Mouse (Mus musculus) megakaryocyte, embryonic 14.5 days (primary cell): Measurements from ENCODE around the gene Vgll1. TPM values are rescaled to one million over a fixed set of nuclear protein-coding genes. Genes with fewer than 3 reads are reported as not detected.

ENCODE experiments used
- H3K27me3 ChIP-seq: replicated peaks from 2 replicates; pipeline ENCODE3; 2012; ENCODE audit warnings: inconsistent platforms
- H3K36me3 ChIP-seq: replicated peaks from 2 replicates; pipeline ENCODE3; 2012; ENCODE audit warnings: low read length, inconsistent platforms, mixed read lengths
- H3K4me1 ChIP-seq: 2 replicates; pipeline ENCODE4 v1.6.1; 2012; ENCODE audit warnings: inconsistent platforms
- H3K4me3 ChIP-seq: replicated peaks from 2 replicates; pipeline ENCODE3; 2012; ENCODE audit warnings: moderate library complexity, mild to moderate bottlenecking, inconsistent platforms
- H3K9me3 ChIP-seq: 2 replicates; pipeline ENCODE4 v1.6.1; 2012; ENCODE audit warnings: inconsistent platforms
- FLI1 ChIP-seq: IDR thresholded peaks from 2 replicates; pipeline ENCODE4 v1.6.1; 2012; ENCODE audit warnings: low read length, inconsistent platforms, mixed read lengths
- GATA1 ChIP-seq: IDR thresholded peaks from 3 replicates; pipeline ENCODE4 v1.6.1; 2012; ENCODE audit warnings: mixed read lengths, low read length, inconsistent platforms, borderline replicate concordance
- polyA plus RNA-seq: library from polyadenylated mRNA; stranded (reverse); fragments of >175 nt; gene quantifications from 2 replicates; pipeline ENCODE4 v1.2.3, GENCODE M21; 2012; ENCODE audit warnings: low replicate concordance; ENCODE audit not compliant: insufficient read depth

Gene Vgll1
- polyA plus RNA-seq: not detected in 2 replicates

DNA sequence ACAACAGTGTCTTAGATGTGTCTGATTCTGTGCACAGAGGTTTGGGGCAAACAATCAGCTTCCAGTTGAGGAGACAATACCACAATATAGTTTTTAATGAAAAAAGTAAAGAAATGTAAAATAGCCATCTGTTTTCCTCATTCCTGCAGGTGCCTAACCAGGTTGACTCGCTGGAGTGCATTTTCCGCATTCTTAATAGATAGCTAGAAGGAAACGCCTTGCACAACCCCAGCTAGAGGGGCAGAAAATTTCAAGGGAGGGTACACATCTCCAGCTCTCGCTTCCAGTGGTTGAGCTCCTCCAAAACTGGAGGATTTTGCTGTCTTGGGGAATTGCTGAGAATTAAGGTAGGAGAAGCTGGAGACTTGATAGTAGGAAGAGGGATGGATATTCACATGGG lies at the start of gene Vgll1:
TSS of gene Vgll1 (plus strand) at position 301 of the 400 bp plus-strand sequence.
- Histone ChIP-seq H3K4me1 (no peaks in the 10 kb centered on the region), H3K4me3 (no peak within 1 kb of the TSS), H3K36me3 (no peaks in the 10 kb centered on the region), H3K27me3 (peaks cover 7% of the 10 kb centered on the region), H3K9me3 (no peaks in the 10 kb centered on the region)
- no peak for TF ChIP-seq FLI1
- no peak for TF ChIP-seq GATA1

- TF ChIP-seq GATA1 (no peak), FLI1 (no peak)
- Histone ChIP-seq H3K9me3 (no peaks in the 10 kb centered on the region), H3K4me3 (no peak within 1 kb of the TSS), H3K36me3 (no peaks in the 10 kb centered on the region), H3K27me3 (peaks cover 18% of the 10 kb centered on the region), H3K4me1 (no peaks in the 10 kb centered on the region)
These were observed 45.1 kb upstream of the Vgll1 start, which contains the start of gene Brs3 for GRCm38 (mm10) chrX:57042774-57043173. TSS of gene Brs3 (plus strand) at chrX:57043074.

- Histone ChIP-seq H3K27me3 (peaks cover 15% of the 10 kb centered on the region), H3K4me1 (no peaks in the 10 kb centered on the region), H3K4me3 (no peak overlapping the region), H3K9me3 (no peaks in the 10 kb centered on the region), H3K36me3 (no peaks in the 10 kb centered on the region)
- TF ChIP-seq GATA1: no peak
- TF ChIP-seq FLI1: no peak
These were observed 44.0 kb upstream of the Vgll1 start for GRCm38 (mm10) chrX:57043869-57044268.

DNA sequence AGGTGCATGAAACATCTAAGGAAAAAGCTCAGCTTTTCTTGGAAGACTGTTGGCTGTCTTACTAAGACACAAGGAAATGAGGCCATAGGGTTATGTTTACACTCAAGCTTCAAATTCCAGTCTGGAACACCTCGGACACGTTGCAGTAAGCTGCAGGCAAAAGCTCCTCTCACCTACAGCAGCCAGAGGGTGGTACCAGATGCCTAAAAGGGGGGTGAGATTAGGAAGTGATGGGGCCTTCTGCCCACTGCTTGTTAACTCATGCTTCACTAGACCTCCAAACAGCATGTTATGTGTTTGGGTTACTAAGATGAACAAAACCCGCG lies 35.1 kb upstream of the Vgll1 start:
- H3K4me1 ChIP-seq: no peaks in the 10 kb centered on the region; the same call in 1 of the 2 replicates
- peaks cover 2% of the 10 kb centered on the region for H3K27me3 ChIP-seq
- TF ChIP-seq GATA1 (no peak), FLI1 (no peak)
- H3K36me3 ChIP-seq: peaks cover 16% of the 10 kb centered on the region
- peaks cover 7% of the 10 kb centered on the region for H3K9me3 ChIP-seq
- peak overlapping the region; percentile 95 for H3K4me3 ChIP-seq

- peak within 1 kb of the TSS; percentile 95 for H3K4me3 ChIP-seq
- peaks cover 17% of the 10 kb centered on the region for H3K36me3 ChIP-seq
- TF ChIP-seq FLI1 (no peak), GATA1 (no peak)
- no peaks in the 10 kb centered on the region; the same call in 1 of the 2 replicates for H3K4me1 ChIP-seq
- no peaks in the 10 kb centered on the region for H3K27me3 ChIP-seq
- peaks cover 7% of the 10 kb centered on the region for H3K9me3 ChIP-seq
These were observed 34.5 kb upstream of the Vgll1 start, which contains the start of gene Htatsf1 for GRCm38 (mm10) chrX:57053174-57053992. TSS of gene Htatsf1 (plus strand) at chrX:57053583.

- Histone ChIP-seq H3K36me3 (peaks cover 17% of the 10 kb centered on the region), H3K4me1 (no peaks in the 10 kb centered on the region; the same call in 1 of the 2 replicates), H3K4me3 (peak overlapping the region; percentile 95), H3K27me3 (no peaks in the 10 kb centered on the region), H3K9me3 (peaks cover 7% of the 10 kb centered on the region)
- TF ChIP-seq FLI1: no peak
These were observed 33.9 kb upstream of the Vgll1 start for GRCm38 (mm10) chrX:57053993-57054385.

GRCm38 (mm10) chrX:57081496-57081895 lies 6.4 kb upstream of the Vgll1 start:
- H3K36me3 ChIP-seq: no peaks in the 10 kb centered on the region
- no peaks in the 10 kb centered on the region for H3K9me3 ChIP-seq
- no peak for TF ChIP-seq GATA1
- TF ChIP-seq FLI1: no peak
- H3K4me1 ChIP-seq: no peaks in the 10 kb centered on the region
- H3K4me3 ChIP-seq: no peak overlapping the region
- H3K27me3 ChIP-seq: peaks cover 9% of the 10 kb centered on the region

GRCm38 (mm10) chrX:57103415-57103814 lies 15.5 kb downstream of the Vgll1 start:
- TF ChIP-seq FLI1 (no peak), GATA1 (no peak)
- Histone ChIP-seq H3K9me3 (no peaks in the 10 kb centered on the region), H3K36me3 (no peaks in the 10 kb centered on the region), H3K4me3 (no peak overlapping the region), H3K27me3 (peaks cover 15% of the 10 kb centered on the region), H3K4me1 (no peaks in the 10 kb centered on the region)

DNA sequence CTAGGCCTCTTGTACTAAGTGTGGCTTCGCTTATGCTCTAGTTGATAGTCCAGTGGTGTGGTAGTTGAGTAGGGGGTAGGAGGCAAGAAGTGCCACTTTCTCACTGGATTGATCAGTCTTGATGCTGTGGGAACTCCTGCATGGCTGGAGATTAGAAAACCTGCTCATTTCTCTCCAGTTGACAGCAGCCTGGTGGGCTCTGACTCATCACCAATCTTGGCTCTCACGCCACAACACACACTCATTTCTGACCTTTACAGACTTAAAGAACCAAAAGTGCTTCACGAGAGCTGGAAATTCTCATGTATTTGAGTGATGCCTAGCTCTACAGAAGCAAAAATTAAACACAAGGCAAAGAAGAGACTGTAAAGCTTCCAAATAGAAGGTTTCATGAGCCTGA lies 19.1 kb downstream of the Vgll1 start:
- Histone ChIP-seq H3K4me1 (no peaks in the 10 kb centered on the region), H3K36me3 (no peaks in the 10 kb centered on the region), H3K9me3 (no peaks in the 10 kb centered on the region), H3K27me3 (peaks cover 9% of the 10 kb centered on the region), H3K4me3 (no peak overlapping the region)
- TF ChIP-seq GATA1 (no peak), FLI1 (no peak)

GRCm38 (mm10) chrX:57118143-57118542 lies 30.2 kb downstream of the Vgll1 start:
- no peaks in the 10 kb centered on the region for H3K36me3 ChIP-seq
- H3K27me3 ChIP-seq: peaks cover 10% of the 10 kb centered on the region
- H3K9me3 ChIP-seq: no peaks in the 10 kb centered on the region
- H3K4me1 ChIP-seq: no peaks in the 10 kb centered on the region
- TF ChIP-seq GATA1 (no peak), FLI1 (no peak)
- no peak overlapping the region for H3K4me3 ChIP-seq
